Mouse (Mus musculus) heart, embryonic 11.5 days (tissue): Measurements from ENCODE around the gene Adcy5. TPM values are rescaled to one million over a fixed set of nuclear protein-coding genes. Genes with fewer than 3 reads are reported as not detected.

Experiments used
- ATAC-seq: fragments of 200-750 bp; cut with Nextera tagmentation; replicated peaks from 2 replicates; pipeline ENCODE4 v1.8.0; 2017; ENCODE audit warnings: moderate library complexity; ENCODE audit not compliant: insufficient number of reproducible peaks, low FRiP score, low TSS enrichment
- H3K27ac ChIP-seq: fragments of 300-500 bp; sonication (generic); 2 replicates; pipeline ENCODE4 v1.5.1; 2014; ENCODE audit warnings: mild to moderate bottlenecking, low read depth, low read length
- H3K27me3 ChIP-seq: fragments of 300-500 bp; sonication (generic); 2 replicates; pipeline ENCODE4 v1.6.1; 2014; ENCODE audit warnings: mild to moderate bottlenecking, low read length, mixed read lengths; ENCODE audit not compliant: control insufficient read depth, insufficient read depth
- H3K36me3 ChIP-seq: fragments of 300-500 bp; sonication (generic); 2 replicates; pipeline ENCODE4 v1.6.1; 2014; ENCODE audit warnings: mild to moderate bottlenecking, low read length, moderate library complexity, mixed read lengths; ENCODE audit not compliant: control insufficient read depth, insufficient read depth
- H3K4me1 ChIP-seq: fragments of 300-500 bp; sonication (generic); 2 replicates; pipeline ENCODE4 v1.6.1; 2014; ENCODE audit warnings: low read length; ENCODE audit not compliant: control insufficient read depth, insufficient read depth
- H3K4me2 ChIP-seq: fragments of 300-500 bp; sonication (generic); 2 replicates; pipeline ENCODE4 v1.6.1; 2014; ENCODE audit warnings: mild to moderate bottlenecking, moderate library complexity
- H3K4me3 ChIP-seq: fragments of 300-500 bp; sonication (generic); 2 replicates; pipeline ENCODE4 v1.5.1; 2014; ENCODE audit warnings: low read depth, low read length
- H3K9ac ChIP-seq: fragments of 300-500 bp; sonication (generic); 2 replicates; pipeline ENCODE4 v1.6.1; 2014; ENCODE audit warnings: mild to moderate bottlenecking, low read depth, low read length, moderate library complexity
- H3K9me3 ChIP-seq: fragments of 300-500 bp; sonication (generic); replicated peaks from 2 replicates; pipeline ENCODE4 v1.6.1; 2016; ENCODE audit warnings: low read length; ENCODE audit not compliant: control insufficient read depth
- WGBS: fragments of 180-500 bp; shearing (Covaris S2); extraction: QIAGEN DNeasy Blood & Tissue Kit; methylation state at CpG from one replicate; pipeline ENCODE4 v1.1.7; 2014; ENCODE audit not compliant: insufficient replicate concordance; 5-methylcytosine and 5-hydroxymethylcytosine counted together
- polyA plus RNA-seq: library from polyadenylated mRNA; unstranded; fragments of >200 nt; fragmentation: Nextera tagmentation; extraction: Ambion mirVana; gene quantifications from 2 replicates; pipeline ENCODE4 v1.2.1, GENCODE M21; 2014

Adcy5 gene
- polyA plus RNA-seq, 1 experiment from 2014 or later: 5.6 TPM

GRCm38 (mm10) chr16:35165361-35165760, 10.7 kb downstream of the Adcy5 start:
- H3K9ac ChIP-seq: no peak overlapping the region
- no peaks in the 10 kb centered on the region for H3K36me3 ChIP-seq
- no peak overlapping the region for H3K27ac ChIP-seq
- H3K27me3 ChIP-seq: no peaks in the 10 kb centered on the region
- no peak overlapping the region for H3K4me2 ChIP-seq
- no peak for ATAC-seq
- WGBS: 70% methylated on average over 6 of the region's 6 CpGs
- H3K4me3 ChIP-seq: no peak overlapping the region
- H3K9me3 ChIP-seq: no peaks in the 10 kb centered on the region
- H3K4me1 ChIP-seq: peaks cover 17% of the 10 kb centered on the region

- H3K27me3 ChIP-seq: no peaks in the 10 kb centered on the region
- WGBS: 61% methylated on average over 3 of the region's 3 CpGs
- H3K4me3 ChIP-seq: no peak overlapping the region
- H3K4me1 ChIP-seq: peaks cover 17% of the 10 kb centered on the region
- no peak overlapping the region for H3K27ac ChIP-seq
- H3K36me3 ChIP-seq: no peaks in the 10 kb centered on the region
- no peaks in the 10 kb centered on the region for H3K9me3 ChIP-seq
- no peak overlapping the region for H3K9ac ChIP-seq
- no peak overlapping the region for H3K4me2 ChIP-seq
- ATAC-seq: no peak
Observed at GRCm38 (mm10) chr16:35165788-35166187, 11.1 kb downstream of the Adcy5 start.

DNA sequence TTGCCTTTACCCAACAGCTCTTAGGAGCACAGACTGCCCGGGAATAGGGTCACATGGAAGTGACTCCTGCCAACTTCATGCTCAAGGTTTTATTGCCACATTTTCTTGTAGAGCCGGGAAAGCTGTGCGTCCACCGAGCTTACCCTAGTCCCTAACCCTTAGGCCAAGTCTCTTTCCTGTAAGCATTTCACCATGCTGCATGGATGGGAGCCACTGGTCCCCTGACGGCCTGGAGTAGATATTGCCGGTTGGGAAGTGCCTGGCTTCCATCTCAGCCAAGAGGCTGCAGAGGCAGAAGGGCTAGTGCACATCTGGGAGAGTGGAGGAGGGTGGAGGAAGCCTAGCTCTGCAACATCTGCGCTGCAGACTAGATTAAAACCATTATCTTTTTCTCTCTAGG, 14.8 kb downstream of the Adcy5 start:
- H3K4me1 ChIP-seq: peaks cover 11% of the 10 kb centered on the region
- no peak overlapping the region for H3K4me2 ChIP-seq
- no peak overlapping the region for H3K9ac ChIP-seq
- H3K4me3 ChIP-seq: no peak overlapping the region
- H3K9me3 ChIP-seq: no peaks in the 10 kb centered on the region
- no peaks in the 10 kb centered on the region for H3K27me3 ChIP-seq
- ATAC-seq: no peak
- H3K36me3 ChIP-seq: no peaks in the 10 kb centered on the region
- WGBS: 66% methylated on average over 7 of the region's 7 CpGs
- no peak overlapping the region for H3K27ac ChIP-seq

GRCm38 (mm10) chr16:35172195-35172594, 17.5 kb downstream of the Adcy5 start:
- Histone ChIP-seq H3K4me2 (no peak overlapping the region), H3K27ac (no peak overlapping the region), H3K4me3 (no peak overlapping the region), H3K4me1 (peaks cover 7% of the 10 kb centered on the region; the same call in 1 of the 2 replicates), H3K9ac (no peak overlapping the region), H3K36me3 (no peaks in the 10 kb centered on the region), H3K27me3 (no peaks in the 10 kb centered on the region), H3K9me3 (no peaks in the 10 kb centered on the region)
- ATAC-seq: no peak
- 81% methylated on average over 5 of the region's 5 CpGs for whole genome bisulfite sequencing

GRCm38 (mm10) chr16:35178516-35178915, 23.8 kb downstream of the Adcy5 start:
- WGBS: 83% methylated on average over 3 of the region's 3 CpGs
- Histone ChIP-seq H3K4me1 (peaks cover 7% of the 10 kb centered on the region), H3K9me3 (no peaks in the 10 kb centered on the region), H3K27me3 (no peaks in the 10 kb centered on the region), H3K4me2 (no peak overlapping the region), H3K4me3 (no peak overlapping the region), H3K9ac (no peak overlapping the region), H3K27ac (no peak overlapping the region), H3K36me3 (no peaks in the 10 kb centered on the region)
- ATAC-seq: no peak

GRCm38 (mm10) chr16:35179082-35179481, 24.4 kb downstream of the Adcy5 start:
- no peak overlapping the region for H3K4me3 ChIP-seq
- H3K9me3 ChIP-seq: no peaks in the 10 kb centered on the region
- no peak overlapping the region for H3K9ac ChIP-seq
- 69% methylated on average over 8 of the region's 8 CpGs for WGBS
- H3K27ac ChIP-seq: no peak overlapping the region
- no peak overlapping the region for H3K4me2 ChIP-seq
- H3K36me3 ChIP-seq: no peaks in the 10 kb centered on the region
- H3K4me1 ChIP-seq: peaks cover 7% of the 10 kb centered on the region
- ATAC-seq: no peak
- no peaks in the 10 kb centered on the region for H3K27me3 ChIP-seq

DNA sequence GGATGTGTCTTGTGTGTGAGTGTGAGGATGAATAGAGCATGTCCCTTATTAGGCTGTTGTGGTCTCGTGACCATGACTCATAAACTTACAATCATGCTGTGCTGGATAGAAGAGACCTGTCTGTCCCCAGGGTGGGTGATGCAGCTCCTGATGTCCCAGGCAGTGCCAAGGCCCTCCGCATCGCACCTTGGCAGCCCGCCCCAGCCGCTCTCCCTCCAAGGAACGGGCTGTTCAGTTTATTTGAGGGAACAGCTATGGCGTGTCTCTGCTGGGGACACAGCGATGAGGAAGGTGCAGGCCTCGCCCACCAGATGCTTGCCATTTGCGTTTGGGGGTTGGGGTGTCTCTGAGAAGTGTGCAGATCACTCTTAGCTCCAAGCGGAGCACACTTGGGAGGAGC, 28.5 kb downstream of the Adcy5 start:
- H3K4me2 ChIP-seq: no peak overlapping the region; the same call in 1 of the 2 replicates
- no peaks in the 10 kb centered on the region for H3K27me3 ChIP-seq
- WGBS: 72% methylated on average over 11 of the region's 11 CpGs
- H3K9me3 ChIP-seq: no peaks in the 10 kb centered on the region
- ATAC-seq: no peak
- no peak overlapping the region for H3K27ac ChIP-seq
- H3K4me3 ChIP-seq: no peak overlapping the region
- H3K9ac ChIP-seq: no peak overlapping the region
- no peaks in the 10 kb centered on the region for H3K36me3 ChIP-seq
- H3K4me1 ChIP-seq: no peaks in the 10 kb centered on the region; the same call in none of the 2 replicates

- Histone ChIP-seq H3K27ac (no peak overlapping the region), H3K27me3 (no peaks in the 10 kb centered on the region), H3K36me3 (no peaks in the 10 kb centered on the region), H3K4me3 (no peak overlapping the region), H3K9me3 (no peaks in the 10 kb centered on the region), H3K4me1 (peaks cover 15% of the 10 kb centered on the region), H3K9ac (no peak overlapping the region), H3K4me2 (no peak overlapping the region)
- no peak for ATAC-seq
- WGBS: 77% methylated on average over 4 of the region's 4 CpGs
Observed at GRCm38 (mm10) chr16:35188111-35188510, 33.4 kb downstream of the Adcy5 start.

DNA sequence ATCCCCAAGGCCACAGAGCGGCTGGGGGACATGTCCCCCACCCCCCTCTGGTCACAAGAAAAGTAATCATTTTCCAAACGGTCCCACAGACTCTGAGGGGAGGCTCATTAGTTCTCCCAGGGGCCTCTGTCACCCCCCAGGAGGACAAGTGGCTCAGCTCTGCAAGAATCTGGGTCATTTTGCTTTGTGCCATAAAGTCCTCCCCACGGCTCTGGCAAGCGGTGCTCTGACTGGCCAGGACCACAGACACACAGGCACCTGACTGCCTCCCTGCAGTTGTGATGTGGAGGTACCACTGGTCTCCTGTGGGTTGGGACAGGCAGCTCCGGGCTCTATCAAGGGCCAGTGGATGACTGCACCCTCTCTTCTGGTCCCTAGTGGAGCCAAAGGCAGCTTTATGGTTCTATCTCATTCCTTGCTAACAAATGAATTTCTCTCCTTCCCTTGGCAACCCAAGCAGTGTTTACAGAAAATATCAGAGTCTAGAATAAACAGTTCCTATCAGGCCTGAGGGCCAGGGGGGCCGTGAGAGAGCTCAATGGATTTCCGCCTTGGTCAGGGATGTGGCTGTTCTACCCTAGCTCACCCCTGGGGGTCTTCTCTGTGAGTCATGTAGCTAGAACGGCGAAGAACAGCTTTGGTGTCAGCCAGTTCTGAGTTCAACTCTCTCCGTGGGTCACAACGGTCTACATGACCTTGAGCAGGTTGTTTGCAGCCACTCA, 34.9 kb downstream of the Adcy5 start:
- Histone ChIP-seq H3K9ac (no peak overlapping the region), H3K4me1 (peaks cover 22% of the 10 kb centered on the region), H3K4me3 (no peak overlapping the region), H3K9me3 (no peaks in the 10 kb centered on the region), H3K27ac (no peak overlapping the region), H3K4me2 (no peak overlapping the region), H3K36me3 (no peaks in the 10 kb centered on the region), H3K27me3 (no peaks in the 10 kb centered on the region)
- WGBS: 64% methylated on average over 11 of the region's 11 CpGs
- no peak for ATAC-seq
